Comparison of ENCODE assay signal across 23 mouse cellular contexts in the genomic region with DNA sequence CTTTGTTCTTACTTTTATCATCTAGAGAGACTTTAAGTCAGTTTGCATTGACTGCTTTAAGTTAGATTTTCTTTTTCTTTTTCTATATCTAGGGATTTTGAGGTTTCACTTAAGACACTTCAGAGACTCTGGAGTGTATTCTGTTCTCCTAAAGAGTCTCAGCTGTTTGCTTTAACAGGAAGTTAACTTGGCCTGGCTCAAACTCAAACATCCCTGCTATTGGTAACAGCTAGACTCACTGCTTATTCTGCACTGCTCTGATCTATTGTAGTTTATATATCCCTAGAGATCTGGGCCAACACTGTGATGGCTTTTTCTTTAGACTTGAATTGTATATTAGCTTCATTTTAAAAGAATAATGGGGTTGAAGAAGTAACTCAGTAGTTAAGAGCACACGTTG. TPM values are rescaled to one million over a fixed set of nuclear protein-coding genes. Genes with fewer than 3 reads are reported as not detected.
DNase-seq lines count a peak whose midpoint lies in the region; ATAC-seq and TF ChIP-seq lines count a peak whose summit lies in the region.
"Had no signal": no experiment of that assay in that cellular context is flagged by ENCODE, and none has a peak within 500 bp of the region (broad histone marks: within the 10 kb centered on the region; RNA-seq: fewer than 3 reads in every experiment).

No protein-coding gene starts in this region.

- H3K27me3 ChIP-seq in kidney, adult 2 months (replicated peaks; ENCODE audit: control insufficient read depth, insufficient read depth, low read length): 0 out of 2 replicates have a peak, but pooled peaks cover 1% of the 10 kb centered on the region
- H3K27me3 ChIP-seq in kidney, embryonic 15.5 days: no peaks in the 10 kb centered on the region
- H3K27me3 ChIP-seq in limb, embryonic 14.5 days (ENCODE audit: control insufficient read depth, insufficient read depth, low read length): no peaks in the 10 kb centered on the region
- no peaks in the 10 kb centered on the region for H3K27me3 ChIP-seq in limb, embryonic 10.5 days (ENCODE audit: low read depth, poor library complexity, severe bottlenecking)
- H3K27me3 ChIP-seq in stomach, embryonic 14.5 days (ENCODE audit: control insufficient read depth, insufficient read depth, low read length): no peaks in the 10 kb centered on the region
- no peaks in the 10 kb centered on the region for H3K27me3 ChIP-seq in stomach, postnatal 0 days (ENCODE audit: control insufficient read depth, insufficient read depth, low read length)
- H3K27me3 ChIP-seq: embryonic facial prominence, embryonic 15.5 days; heart, embryonic 13.5 days; hindbrain, embryonic 12.5 days; limb, embryonic 13.5 days; liver, embryonic 12.5 days had no signal

- H3K9me3 ChIP-seq in kidney, embryonic 15.5 days (replicated peaks): no peaks in the 10 kb centered on the region
- H3K9me3 ChIP-seq in limb, embryonic 14.5 days (ENCODE audit: control insufficient read depth, low read length): no peaks in the 10 kb centered on the region
- H3K9me3 ChIP-seq in limb, embryonic 10.5 days (replicated peaks): no peaks in the 10 kb centered on the region
- H3K9me3 ChIP-seq in stomach, embryonic 14.5 days (ENCODE audit: control insufficient read depth, low read depth, low read length): no peaks in the 10 kb centered on the region
- no peaks in the 10 kb centered on the region for H3K9me3 ChIP-seq in stomach, postnatal 0 days (ENCODE audit: control insufficient read depth, low read length)
- H3K9me3 ChIP-seq: embryonic facial prominence, embryonic 15.5 days; forebrain, embryonic 12.5 days; heart, embryonic 13.5 days; hindbrain, embryonic 12.5 days; limb, embryonic 13.5 days; liver, embryonic 12.5 days had no signal

- H3K4me2 ChIP-seq in kidney, embryonic 15.5 days: no peak overlapping the region
- H3K4me2 ChIP-seq in limb, embryonic 14.5 days (replicated peaks; ENCODE audit: low read depth, low read length, severe bottlenecking): no peak overlapping the region
- H3K4me2 ChIP-seq in stomach, embryonic 14.5 days (replicated peaks; ENCODE audit: low read depth, low read length): no peak overlapping the region
- no peak overlapping the region for H3K4me2 ChIP-seq in stomach, postnatal 0 days (replicated peaks; ENCODE audit: low read depth)
- H3K4me2 ChIP-seq: embryonic facial prominence, embryonic 15.5 days; forebrain, embryonic 12.5 days; heart, embryonic 13.5 days; hindbrain, embryonic 12.5 days; limb, embryonic 13.5 days; liver, embryonic 12.5 days had no signal

- no peak overlapping the region for H3K4me3 ChIP-seq in kidney, adult 2 months (ENCODE audit: insufficient read depth, low read depth, low read length)
- no peak overlapping the region for H3K4me3 ChIP-seq in kidney, embryonic 15.5 days (replicated peaks)
- H3K4me3 ChIP-seq in limb, embryonic 14.5 days (replicated peaks; ENCODE audit: low read length): no peak overlapping the region
- no peak overlapping the region for H3K4me3 ChIP-seq in limb, embryonic 10.5 days
- no peak overlapping the region for H3K4me3 ChIP-seq in stomach, embryonic 14.5 days (ENCODE audit: low read depth, low read length)
- H3K4me3 ChIP-seq in stomach, postnatal 0 days (ENCODE audit: low read depth, low read length): no peak overlapping the region
- H3K4me3 ChIP-seq: embryonic facial prominence, embryonic 15.5 days; forebrain, embryonic 12.5 days; heart, embryonic 13.5 days; hindbrain, embryonic 12.5 days; limb, embryonic 13.5 days; liver, embryonic 12.5 days had no signal

- WGBS in kidney, adult 2 months: 85% methylated on average over 1 of the region's 1 CpGs
- WGBS in kidney, embryonic 15.5 days: 64% methylated on average over 1 of the region's 1 CpGs
- WGBS in limb, embryonic 14.5 days: 65% methylated on average over 1 of the region's 1 CpGs
- WGBS in limb, embryonic 10.5 days: 91% methylated on average over 1 of the region's 1 CpGs
- WGBS in stomach, embryonic 14.5 days: 59% methylated on average over 1 of the region's 1 CpGs
- WGBS in stomach, postnatal 0 days: 37% methylated on average over 1 of the region's 1 CpGs

- no peak for ATAC-seq in kidney, embryonic 15.5 days (replicated peaks; ENCODE audit: low FRiP score)
- no peak for ATAC-seq in limb, embryonic 14.5 days (ENCODE audit: low FRiP score, low read depth)
- ATAC-seq in stomach, embryonic 14.5 days (ENCODE audit: insufficient number of reproducible peaks, insufficient read depth, low FRiP score, low read depth): peak; percentile 46; the same call in 1 of the 2 replicates
- ATAC-seq in stomach, postnatal 0 days (ENCODE audit: low FRiP score, low TSS enrichment): no peak
- ATAC-seq: forebrain, postnatal 0 days; hindbrain, postnatal 0 days; liver, embryonic 12.5 days; liver, postnatal 0 days had no signal

- TF ChIP-seq POLR2A in kidney, adult 2 months (IDR thresholded peaks at IDR 0.05; ENCODE audit: low read depth, low read length): no peak
- no peak for TF ChIP-seq POLR2A in limb, embryonic 14.5 days (IDR thresholded peaks at IDR 0.05; ENCODE audit: borderline replicate concordance, extremely low read depth, insufficient read depth, insufficient read length)

- H3K36me3 ChIP-seq in kidney, adult 2 months (ENCODE audit: control insufficient read depth, insufficient read depth, low read length): no peaks in the 10 kb centered on the region
- H3K36me3 ChIP-seq in kidney, embryonic 15.5 days: no peaks in the 10 kb centered on the region
- H3K36me3 ChIP-seq in limb, embryonic 14.5 days (ENCODE audit: control insufficient read depth, insufficient read depth, low read length): no peaks in the 10 kb centered on the region
- H3K36me3 ChIP-seq in limb, embryonic 10.5 days: no peaks in the 10 kb centered on the region
- no peaks in the 10 kb centered on the region for H3K36me3 ChIP-seq in stomach, embryonic 14.5 days (ENCODE audit: control insufficient read depth, insufficient read depth, low read length)
- H3K36me3 ChIP-seq in stomach, postnatal 0 days (ENCODE audit: control insufficient read depth, insufficient read depth, low read length): no peaks in the 10 kb centered on the region
- H3K36me3 ChIP-seq: embryonic facial prominence, embryonic 15.5 days; forebrain, embryonic 12.5 days; heart, embryonic 13.5 days; hindbrain, embryonic 12.5 days; limb, embryonic 13.5 days; liver, embryonic 12.5 days had no signal

- peak; percentile 34 for DNase-seq in kidney, adult 2 months
- DNase-seq in limb, embryonic 14.5 days (ENCODE audit: low spot score): peak; percentile 38
- no peak for DNase-seq in limb, embryonic 10.5 days (ENCODE audit: low spot score)
- DNase-seq in stomach, postnatal 0 days (ENCODE audit: low spot score): no peak
- DNase-seq in cerebellum, adult 9-11 months: no peak
- DNase-seq: adrenal gland, postnatal 25 days; B cell, adult 2 months; cerebellum, adult 11-12 months; cerebellum, postnatal 10 days; forebrain, postnatal 0 days; kidney, postnatal 25 days; liver, postnatal 0 days; midbrain, embryonic 14.5 days; thymus, postnatal 25 days had no signal

- no peaks in the 10 kb centered on the region for H3K4me1 ChIP-seq in kidney, adult 2 months (ENCODE audit: control insufficient read depth, insufficient read depth, low read length)
- peaks cover 10% of the 10 kb centered on the region; the same call in 1 of the 2 replicates for H3K4me1 ChIP-seq in kidney, embryonic 15.5 days
- H3K4me1 ChIP-seq in limb, embryonic 14.5 days (ENCODE audit: control insufficient read depth, insufficient read depth, low read length): 0 out of 2 replicates have a peak, but pooled peaks cover 3% of the 10 kb centered on the region
- peaks cover 19% of the 10 kb centered on the region for H3K4me1 ChIP-seq in limb, embryonic 10.5 days
- peaks cover 9% of the 10 kb centered on the region; the same call in 1 of the 2 replicates for H3K4me1 ChIP-seq in stomach, embryonic 14.5 days (ENCODE audit: control insufficient read depth, insufficient read depth, low read length)
- H3K4me1 ChIP-seq in stomach, postnatal 0 days (replicated peaks; ENCODE audit: control insufficient read depth, insufficient read depth): no peaks in the 10 kb centered on the region
- H3K4me1 ChIP-seq: embryonic facial prominence, embryonic 15.5 days; forebrain, embryonic 12.5 days; heart, embryonic 13.5 days; hindbrain, embryonic 12.5 days had no signal

- H3K27ac ChIP-seq in kidney, adult 2 months (ENCODE audit: insufficient read depth, low read depth, low read length): no peak overlapping the region
- H3K27ac ChIP-seq in kidney, embryonic 15.5 days: no peak overlapping the region
- 0 out of 2 replicates have a peak overlapping the region, but pooled peaks have one; percentile 19 for H3K27ac ChIP-seq in limb, embryonic 14.5 days (replicated peaks; ENCODE audit: low read depth, low read length)
- no peak overlapping the region for H3K27ac ChIP-seq in limb, embryonic 10.5 days
- no peak overlapping the region; the same call in 1 of the 2 replicates for H3K27ac ChIP-seq in stomach, embryonic 14.5 days (ENCODE audit: low read length)
- no peak overlapping the region for H3K27ac ChIP-seq in stomach, postnatal 0 days (replicated peaks)
- H3K27ac ChIP-seq: forebrain, embryonic 12.5 days; heart, embryonic 13.5 days; hindbrain, embryonic 12.5 days; hindbrain, postnatal 0 days; limb, embryonic 13.5 days; liver, embryonic 12.5 days had no signal

- H3K9ac ChIP-seq in kidney, embryonic 15.5 days: no peak overlapping the region
- no peak overlapping the region for H3K9ac ChIP-seq in limb, embryonic 14.5 days (ENCODE audit: low read depth, low read length, severe bottlenecking)
- H3K9ac ChIP-seq in stomach, embryonic 14.5 days (replicated peaks; ENCODE audit: low read depth, low read length): no peak overlapping the region
- H3K9ac ChIP-seq in stomach, postnatal 0 days (ENCODE audit: low read length): no peak overlapping the region
- H3K9ac ChIP-seq: embryonic facial prominence, embryonic 15.5 days; forebrain, embryonic 12.5 days; forebrain, postnatal 0 days; heart, embryonic 13.5 days; hindbrain, embryonic 12.5 days; limb, embryonic 13.5 days; liver, embryonic 12.5 days; liver, postnatal 0 days had no signal

- no peak for TF ChIP-seq EP300 in stomach, postnatal 0 days (optimal IDR thresholded peaks at IDR 0.05)

- TF ChIP-seq CTCF in kidney, adult 2 months (conservative IDR thresholded peaks at IDR 0.05; ENCODE audit: insufficient read depth, insufficient read length, low read depth, low read length): no peak
- no peak for TF ChIP-seq CTCF in stomach, postnatal 0 days (IDR thresholded peaks at IDR 0.05; ENCODE audit: low read depth)

RNA-seq across cellular contexts. Expression of gene Cdca7, which starts 8.4 kb away (rescaled TPM):
- 1.4 and 1.7 TPM in 2 replicates for polyA plus RNA-seq in kidney, adult 2 months (2012; rRNA removed)
- polyA plus RNA-seq in kidney, embryonic 15.5 days (2015; fragmentation: Nextera tagmentation; extraction: Ambion mirVana): 158 and 167 TPM in 2 replicates
- polyA plus RNA-seq in limb, embryonic 14.5 days (2012; rRNA removed): 123 and 142 TPM in 2 replicates
- 126 and 138 TPM in 2 replicates for polyA plus RNA-seq in limb, embryonic 14.5 days (2014; fragmentation: Nextera tagmentation; extraction: Ambion mirVana)
- 290 and 298 TPM in 2 replicates for polyA plus RNA-seq in limb, embryonic 10.5 days (2016; fragmentation: Nextera tagmentation; extraction: Ambion mirVana)
- 151 and 157 TPM in 2 replicates for polyA plus RNA-seq in stomach, embryonic 14.5 days (2014; fragmentation: Nextera tagmentation; extraction: Ambion mirVana)
- polyA plus RNA-seq in stomach, postnatal 0 days (2015; fragmentation: Nextera tagmentation; extraction: Ambion mirVana): 40.3 and 42.7 TPM in 2 replicates

Comparison
In these comparisons a context has a peak if more than half of its experiments do, and no peak if none do; other contexts are left out.
1. DNase-seq: peak in kidney, adult 2 months (single experiment) and limb, embryonic 14.5 days (single experiment); none in limb, embryonic 10.5 days (single experiment), stomach, postnatal 0 days (single experiment) and cerebellum, adult 9-11 months (single experiment).
2. RNA of gene Cdca7, which starts 8.4 kb away (polyA plus RNA-seq): 290 to 298 TPM in limb, embryonic 10.5 days, 158 to 167 TPM in kidney, embryonic 15.5 days, 151 to 157 TPM in stomach, embryonic 14.5 days, 123 to 142 TPM in limb, embryonic 14.5 days and 40.3 to 42.7 TPM in stomach, postnatal 0 days; 1.4 to 1.7 TPM in kidney, adult 2 months; every median in the first group is over 10 times any median in the second.